Mouse (Mus musculus): ENCODE results near the gene Rpgrip1l.

Gene Rpgrip1l

DNA sequence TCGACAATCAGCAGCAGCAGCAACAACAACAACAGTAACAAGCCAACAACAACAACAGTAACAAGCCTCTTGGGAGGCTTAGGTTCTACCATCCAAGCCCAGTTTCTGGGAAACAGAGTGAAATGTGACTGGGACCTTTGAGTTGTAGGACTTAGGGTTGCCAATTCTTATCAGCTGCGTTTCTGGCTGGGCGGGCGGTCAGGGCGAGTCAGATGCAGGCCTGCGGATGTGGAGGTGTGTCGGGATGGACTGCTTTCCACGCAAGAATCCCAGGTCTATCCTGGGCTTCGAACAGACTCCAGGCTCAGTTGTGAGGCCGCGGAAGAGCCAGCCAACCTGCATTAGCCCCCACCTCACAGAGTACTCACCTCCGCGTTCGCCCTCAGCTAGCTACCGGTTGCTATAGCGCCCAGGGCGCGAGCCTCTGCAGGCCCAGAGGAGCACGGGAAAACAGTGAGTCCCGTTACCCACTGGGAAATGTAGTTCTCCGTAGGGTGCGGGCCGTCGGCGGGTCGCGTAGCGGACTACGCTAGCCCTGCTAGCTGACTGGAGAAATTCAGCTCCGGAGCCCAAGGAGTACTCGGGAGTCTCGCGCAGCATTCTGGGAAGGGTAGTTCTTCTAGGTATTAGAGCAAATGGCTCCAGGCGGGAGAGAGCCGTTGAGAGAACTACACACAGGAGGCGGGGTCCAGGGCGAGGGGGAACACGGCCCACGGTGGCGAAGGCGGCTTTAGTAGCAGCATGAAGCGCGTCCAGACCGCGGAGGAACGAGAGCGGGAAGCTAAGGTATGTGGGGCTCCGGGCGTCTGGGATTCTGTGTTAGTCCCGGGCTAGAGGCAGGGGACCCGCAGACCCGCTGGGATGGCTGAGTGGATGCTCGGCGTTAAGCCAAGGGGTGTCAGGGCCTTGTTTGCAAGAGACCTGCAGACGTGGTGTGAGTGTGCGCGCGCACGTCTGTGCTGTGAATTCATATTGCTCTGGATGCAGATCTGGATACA is at the start of gene Rpgrip1l, which contains the start of gene Fto:
TSS of gene Rpgrip1l (minus strand) at position 428 of the 998 bp plus-strand sequence.
TSS of gene Fto (plus strand) at position 691 of the 998 bp plus-strand sequence.
- peak; percentile 95 to 100 for DNase-seq

GRCm38 (mm10) chr8:91360644-91361357 is 47.7 kb upstream of the Rpgrip1l start:
- DNase-seq, result no peak

- DNase-seq, result no peak
These were observed 46.4 kb upstream of the Rpgrip1l start for GRCm38 (mm10) chr8:91359511-91359910.

- DNase-seq, result no peak
These were observed 45.0 kb upstream of the Rpgrip1l start for GRCm38 (mm10) chr8:91358016-91358415.

DNA sequence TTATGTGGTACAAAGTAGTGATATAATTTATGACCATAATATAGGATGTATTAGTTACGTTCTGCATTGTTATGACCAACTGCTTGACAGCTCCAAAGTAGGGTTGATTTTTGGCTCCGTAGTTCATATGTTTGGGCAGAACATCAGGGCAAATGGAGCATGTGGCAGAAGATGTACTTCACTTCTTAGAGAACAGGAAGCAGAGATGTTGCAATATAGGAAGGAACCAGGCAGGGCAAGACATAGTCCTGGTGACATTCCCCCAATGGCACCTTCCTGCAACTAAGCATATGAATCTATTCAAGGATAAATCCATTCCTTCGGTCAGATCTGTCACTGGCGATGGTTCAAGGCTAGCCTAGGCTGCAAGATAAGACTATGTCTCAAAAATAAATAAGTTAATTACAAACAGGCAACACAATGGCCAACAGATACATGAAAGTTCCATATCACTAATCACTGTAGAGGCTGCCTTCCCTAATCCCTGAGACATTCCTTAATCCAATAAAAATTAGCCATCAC is 44.5 kb upstream of the Rpgrip1l start:
- no peak for DNase-seq

- no peak for DNase-seq
These were observed 43.1 kb upstream of the Rpgrip1l start for GRCm38 (mm10) chr8:91355956-91356699.

DNA sequence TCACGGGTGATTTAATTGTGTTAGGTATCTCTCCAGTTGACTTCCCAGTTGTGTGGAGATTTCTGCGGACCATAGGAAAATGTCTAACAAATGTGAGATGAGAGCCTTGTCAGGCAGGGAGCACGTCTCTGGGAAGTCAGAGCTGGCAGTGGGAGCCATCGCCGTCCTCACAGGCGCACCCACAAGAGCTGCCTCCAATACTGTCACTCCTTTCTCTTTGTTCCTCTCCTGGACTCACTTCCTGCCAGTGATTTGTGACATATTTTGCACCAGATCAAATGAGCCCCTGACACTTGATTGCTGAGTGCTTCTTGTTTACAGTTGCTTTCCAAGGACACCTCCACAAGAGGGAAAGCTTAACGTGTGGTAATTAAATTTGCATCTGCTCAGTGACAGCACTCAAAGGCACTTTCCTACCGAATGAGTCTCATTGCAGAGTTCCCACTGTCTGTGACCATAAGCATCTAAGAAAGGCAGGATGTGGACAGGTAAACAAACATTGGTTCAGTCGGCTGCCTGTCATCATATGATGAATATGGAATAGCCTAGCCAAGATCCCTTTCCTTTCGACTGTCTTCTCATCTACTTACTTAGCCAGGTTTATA is 42.3 kb upstream of the Rpgrip1l start:
- DNase-seq, result no peak

- no peak for DNase-seq
These were observed 40.8 kb upstream of the Rpgrip1l start for GRCm38 (mm10) chr8:91353907-91354306.

DNA sequence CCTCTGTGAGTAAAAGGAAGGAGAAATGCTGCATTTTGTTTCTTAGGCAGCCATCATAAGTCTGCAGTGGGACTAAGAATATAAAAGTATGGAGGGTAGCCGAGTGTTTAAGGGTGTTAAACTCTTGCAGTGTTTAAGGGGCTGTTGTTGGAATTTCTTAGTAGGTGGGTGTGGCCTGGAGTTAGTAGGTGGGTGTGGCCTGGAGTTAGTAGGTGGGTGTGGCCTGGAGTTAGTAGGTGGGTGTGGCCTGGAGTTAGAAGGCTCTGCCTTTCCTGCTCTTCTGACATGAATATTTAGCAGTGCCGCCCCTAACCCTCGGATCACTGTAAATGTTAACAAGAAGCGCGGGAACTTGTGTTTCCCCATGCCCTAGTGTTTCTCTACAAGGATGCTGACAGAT is 40.0 kb upstream of the Rpgrip1l start:
- no peak for DNase-seq

- DNase-seq, result no peak
These were observed 39.5 kb upstream of the Rpgrip1l start for GRCm38 (mm10) chr8:91352598-91352997.

- peak in 1 of 2 experiments; percentile 15 for DNase-seq
These were observed 37.6 kb upstream of the Rpgrip1l start for GRCm38 (mm10) chr8:91350628-91351027.

DNA sequence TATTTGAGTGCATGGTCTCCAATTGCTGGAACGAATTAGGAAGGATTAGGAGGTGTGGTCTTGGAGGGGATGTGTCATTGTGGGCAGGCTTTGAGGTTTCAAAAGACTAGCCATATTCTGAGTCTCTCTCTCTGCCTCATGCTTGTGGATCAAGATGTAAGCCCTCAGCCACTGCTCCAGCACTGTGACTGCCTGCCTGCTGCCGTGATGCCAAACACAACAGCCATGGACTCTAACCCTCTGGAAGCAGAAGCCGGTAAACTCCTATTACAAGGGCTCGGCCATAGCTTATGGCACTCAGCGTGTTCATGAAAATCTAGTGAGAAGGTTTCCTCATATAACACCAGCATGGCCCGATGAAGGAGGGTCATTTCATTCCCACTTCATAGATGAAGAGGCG is 36.8 kb upstream of the Rpgrip1l start:
- no peak for DNase-seq

- DNase-seq, result no peak
These were observed 34.5 kb upstream of the Rpgrip1l start for GRCm38 (mm10) chr8:91347595-91347994.

GRCm38 (mm10) chr8:91347146-91347545 is 34.1 kb upstream of the Rpgrip1l start:
- DNase-seq, result no peak

DNA sequence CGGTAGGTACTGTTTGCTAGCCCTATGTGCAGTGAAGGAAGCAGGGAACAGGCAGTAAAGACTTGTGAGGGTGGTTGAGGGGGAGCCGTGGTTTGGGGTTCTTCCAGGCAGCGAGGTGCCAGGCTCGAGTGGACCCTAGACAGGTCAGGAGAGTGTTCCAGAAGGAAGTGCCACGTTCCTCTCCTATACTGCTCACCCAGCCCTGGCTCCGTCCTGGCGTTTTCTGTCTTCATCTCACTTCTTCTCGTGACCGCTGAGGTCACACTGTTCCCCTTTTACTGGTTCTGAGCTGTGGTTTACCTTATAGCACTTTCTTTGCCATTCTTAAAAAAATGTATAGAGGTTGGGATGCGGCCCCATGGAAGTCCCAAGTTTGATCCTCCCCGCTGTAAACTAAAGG is 31.6 kb upstream of the Rpgrip1l start:
- DNase-seq, result no peak

DNA sequence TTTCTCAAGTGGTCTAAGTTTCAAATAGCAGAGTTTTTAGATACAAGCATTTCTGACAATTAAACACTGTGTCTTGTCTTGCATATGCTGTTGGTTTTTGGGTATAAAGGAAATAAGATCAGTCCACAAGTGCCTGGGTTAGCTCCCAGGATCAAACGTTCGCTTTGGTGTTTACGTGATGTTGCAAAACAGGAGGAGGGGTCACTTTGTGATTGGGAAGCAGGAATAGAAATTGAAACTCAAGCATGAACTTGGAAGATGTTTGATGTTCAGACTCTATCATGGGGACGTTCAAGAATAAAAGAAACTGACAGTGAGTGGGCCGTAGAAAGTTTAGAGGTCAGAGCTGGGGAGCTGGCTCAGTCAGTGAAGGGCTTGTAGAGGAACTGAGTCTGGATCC is 29.7 kb upstream of the Rpgrip1l start:
- DNase-seq, result no peak

DNA sequence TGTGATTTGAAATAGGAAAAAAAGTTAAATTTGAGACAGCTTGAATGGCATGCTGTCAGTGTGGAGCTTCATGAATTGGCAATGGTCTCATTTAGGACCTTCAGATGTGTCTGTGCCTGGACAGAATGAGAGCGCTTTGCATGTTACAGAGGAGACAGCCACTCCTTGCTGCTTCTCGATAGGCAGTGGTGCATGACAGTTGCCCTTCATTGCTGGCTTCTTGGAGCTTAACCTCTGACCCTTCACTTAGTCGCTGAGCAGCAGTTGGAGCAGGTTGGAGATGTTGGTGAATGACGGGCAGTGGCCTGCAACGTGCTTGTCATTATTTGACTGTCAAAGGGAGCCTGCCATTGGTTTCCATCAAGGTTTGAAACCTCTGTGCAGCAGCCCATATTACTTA is 29.1 kb upstream of the Rpgrip1l start:
- DNase-seq, result no peak

DNA sequence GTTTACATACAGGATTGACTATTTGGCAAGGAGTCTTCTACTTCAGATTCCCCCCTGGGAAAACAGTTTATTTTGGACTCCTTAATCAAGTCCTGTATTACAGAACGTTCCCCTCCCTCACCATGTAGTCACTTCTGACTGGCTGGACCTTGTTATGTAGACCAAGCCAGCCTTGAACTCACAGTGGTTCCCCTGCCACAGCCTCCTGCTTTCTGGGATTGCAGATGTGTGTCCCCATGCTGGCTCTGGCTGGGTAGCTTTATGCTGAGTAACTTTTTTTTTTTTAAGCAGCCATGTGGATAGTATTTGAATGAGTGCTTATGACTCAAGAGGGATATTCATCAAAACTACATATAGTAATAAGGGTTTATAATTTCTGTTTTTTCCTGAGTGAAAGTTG is 27.7 kb upstream of the Rpgrip1l start:
- no peak for DNase-seq

GRCm38 (mm10) chr8:91339651-91340050 is 26.6 kb upstream of the Rpgrip1l start:
- no peak for DNase-seq

- DNase-seq, result no peak
These were observed 25.5 kb upstream of the Rpgrip1l start for GRCm38 (mm10) chr8:91338389-91339154.

DNA sequence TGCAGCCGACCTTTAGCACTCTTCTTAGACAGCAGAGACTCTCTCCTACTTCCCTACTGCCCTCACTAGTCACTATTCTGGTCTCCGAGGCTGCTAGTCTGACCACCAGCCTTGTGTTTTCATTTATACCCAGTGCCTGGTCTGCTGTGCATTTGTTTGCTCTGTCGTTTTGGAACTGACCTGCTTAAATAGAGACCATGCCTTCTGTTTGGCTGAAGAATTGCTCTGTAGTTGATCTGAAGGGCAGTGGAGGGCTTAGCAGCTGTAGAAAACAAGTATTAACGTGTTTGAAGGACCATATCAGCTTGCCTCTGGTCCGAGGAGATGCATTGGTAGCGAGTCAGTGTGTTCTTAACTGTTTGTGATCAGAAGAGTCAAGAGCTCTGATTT is 16.4 kb upstream of the Rpgrip1l start:
- no peak for DNase-seq

DNA sequence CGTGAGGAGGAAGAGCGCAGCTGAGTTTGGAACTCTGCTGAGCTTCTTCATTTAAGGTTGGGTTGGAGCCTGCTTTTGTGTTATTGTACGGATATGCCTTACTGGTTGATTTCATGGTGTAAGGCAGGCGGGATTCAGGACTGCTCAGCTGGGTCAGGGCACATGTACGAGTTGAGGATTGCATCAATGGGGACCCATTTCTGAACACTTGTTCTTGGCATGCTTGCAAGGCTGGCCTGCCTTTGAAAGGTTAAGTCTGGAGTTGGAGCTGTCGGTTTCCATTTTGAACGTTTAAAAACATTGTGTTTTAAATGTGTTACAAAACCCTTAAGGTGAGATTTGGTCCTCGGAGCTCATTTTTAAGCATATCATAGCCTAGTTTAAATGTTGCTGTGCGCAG is 16.0 kb upstream of the Rpgrip1l start:
- no peak for DNase-seq
